Mouse (Mus musculus): Measurements from ENCODE around the gene Scn2a. TPM values are rescaled to one million over a fixed set of nuclear protein-coding genes. Genes with fewer than 3 reads are reported as not detected.

The Scn2a gene
- total and polyA plus RNA-seq, 3 experiments: 0.59 to 4.8 (median 2.3) TPM

- Histone ChIP-seq H3K27ac (ENCODE audit: insufficient read depth, low read depth) (no peak overlapping the region), H3K79me2 (replicated peaks; ENCODE audit: control insufficient read depth, extremely low read depth, insufficient read depth, poor library complexity, severe bottlenecking) (no peaks in the 10 kb centered on the region), H3K4me1 (ENCODE audit: control insufficient read depth in 1 of 2, insufficient read depth in 2 of 2) (peaks cover 0 to 6% of the 10 kb centered on the region in 2 experiments; a peak in 1 of 4 replicates), H3K4me2 (ENCODE audit: insufficient read depth, low read depth, poor library complexity, severe bottlenecking) (no peak overlapping the region), H3K4me3 (replicated peaks in 1 of 3; ENCODE audit: low read depth in 2 of 3, low read length in 2 of 3, poor library complexity in 1 of 3) (no peak overlapping the region), H3K9me3 (replicated peaks; ENCODE audit: low read length) (peaks cover 15% of the 10 kb centered on the region), H3K27me3 (replicated peaks) (no peaks in the 10 kb centered on the region), H3K9ac (ENCODE audit: insufficient read depth, low read depth) (no peak overlapping the region), H3K36me3 (replicated peaks in 1 of 2; ENCODE audit: control insufficient read depth in 1 of 2, insufficient read depth in 1 of 2, low read length in 1 of 2) (no peaks in the 10 kb centered on the region)
- DNase-seq (ENCODE audit: extremely low read depth): peak; percentile 31
- no peak for TF ChIP-seq CHD2 (IDR thresholded peaks at IDR 0.05; ENCODE audit: low read length)
- peak; percentile 43 for TF ChIP-seq SMC3 (IDR thresholded peaks at IDR 0.05; ENCODE audit: low read depth, low read length)
- no peak for TF ChIP-seq POLR2A (IDR thresholded peaks at IDR 0.05; ENCODE audit: low read depth, low read length)
- peak; percentile 73 for TF ChIP-seq RAD21 (IDR thresholded peaks at IDR 0.05; ENCODE audit: low read depth, low read length)
- peak in 1 of 2 experiments; percentile 60; a peak in 2 of 4 replicates for TF ChIP-seq CTCF (conservative IDR thresholded peaks at IDR 0.05 in 1 of 2, IDR thresholded peaks at IDR 0.05 in 1 of 2; ENCODE audit: low read depth in 2 of 2, low read length in 2 of 2)
- TF ChIP-seq USF1 (IDR thresholded peaks at IDR 0.05; ENCODE audit: low read depth, low read length): no peak
- no peak for TF ChIP-seq NRF1 (IDR thresholded peaks at IDR 0.05; ENCODE audit: low read depth, low read length)
- dilution Hi-C loops (cut with MboI; ENCODE audit: extremely low pct_ligation_motif_present, extremely low pct_unique_long_range_greater_than_20kb, low sequenced_read_pairs) (no loop called here), in situ Hi-C loops (cut with MboI; ENCODE audit: low pct_ligation_motif_present, low pct_unique_long_range_greater_than_20kb, low sequenced_read_pairs) (no loop called here)
Measured at GRCm38 (mm10) chr2:65792516-65792915, 171.9 kb downstream of the Scn2a start.

GRCm38 (mm10) chr2:65793593-65793992, 173.0 kb downstream of the Scn2a start:
- no peaks in the 10 kb centered on the region for H3K36me3 ChIP-seq (replicated peaks in 1 of 2; ENCODE audit: control insufficient read depth in 1 of 2, insufficient read depth in 1 of 2, low read length in 1 of 2)
- dilution Hi-C loops (cut with MboI; ENCODE audit: extremely low pct_ligation_motif_present, extremely low pct_unique_long_range_greater_than_20kb, low sequenced_read_pairs) (no loop called here), in situ Hi-C loops (cut with MboI; ENCODE audit: low pct_ligation_motif_present, low pct_unique_long_range_greater_than_20kb, low sequenced_read_pairs) (no loop called here)
- H3K4me2 ChIP-seq (ENCODE audit: insufficient read depth, low read depth, poor library complexity, severe bottlenecking): no peak overlapping the region
- TF ChIP-seq MYC (IDR thresholded peaks at IDR 0.05; ENCODE audit: low read depth, low read length) (no peak), BHLHE40 (IDR thresholded peaks at IDR 0.05; ENCODE audit: low read depth, low read length) (no peak)
- peaks cover 0 to 6% of the 10 kb centered on the region in 2 experiments; a peak in 1 of 4 replicates for H3K4me1 ChIP-seq (ENCODE audit: control insufficient read depth in 1 of 2, insufficient read depth in 2 of 2)
- H3K27me3 ChIP-seq (replicated peaks): no peaks in the 10 kb centered on the region
- no peak overlapping the region for H3K27ac ChIP-seq (ENCODE audit: insufficient read depth, low read depth)
- H3K4me3 ChIP-seq (replicated peaks in 1 of 3; ENCODE audit: low read depth in 2 of 3, low read length in 2 of 3, poor library complexity in 1 of 3): no peak overlapping the region
- DNase-seq (ENCODE audit: extremely low read depth): no peak
- no peak overlapping the region for H3K9ac ChIP-seq (ENCODE audit: insufficient read depth, low read depth)
- no peaks in the 10 kb centered on the region for H3K79me2 ChIP-seq (replicated peaks; ENCODE audit: control insufficient read depth, extremely low read depth, insufficient read depth, poor library complexity, severe bottlenecking)
- H3K9me3 ChIP-seq (replicated peaks; ENCODE audit: low read length): peaks cover 13% of the 10 kb centered on the region

DNA sequence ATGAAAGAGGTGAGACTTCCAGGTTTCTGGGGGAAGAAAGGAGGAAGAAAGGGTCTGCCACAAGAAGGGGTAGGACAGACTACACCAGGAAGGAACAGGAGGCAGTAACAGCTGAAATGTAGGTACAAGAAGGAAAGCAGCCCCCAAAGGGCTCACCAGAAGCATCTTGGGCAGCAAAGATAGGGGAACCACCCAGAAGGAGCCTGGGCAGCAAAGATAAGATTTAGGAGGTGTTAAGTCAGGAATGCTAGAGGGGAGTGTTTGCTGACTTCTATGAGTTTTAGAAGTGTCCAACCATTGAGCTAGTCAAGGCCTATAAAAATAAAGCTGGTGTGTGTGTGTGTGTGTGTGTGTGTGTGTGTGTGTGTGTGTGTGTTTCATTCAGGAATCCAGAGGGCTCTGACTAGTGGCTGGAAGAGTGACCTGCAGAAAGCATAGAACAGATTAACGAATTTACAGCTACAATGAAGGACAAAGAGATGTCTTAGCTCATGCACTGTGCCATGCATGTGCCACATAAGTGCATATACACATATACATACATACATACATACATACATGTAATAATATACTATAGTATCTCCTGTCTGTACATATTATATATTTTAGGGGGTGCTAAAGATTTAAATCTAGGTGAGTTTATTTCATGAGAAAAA, 180.6 kb downstream of the Scn2a start:
- dilution Hi-C loops (cut with MboI; ENCODE audit: extremely low pct_ligation_motif_present, extremely low pct_unique_long_range_greater_than_20kb, low sequenced_read_pairs) (no loop called here), in situ Hi-C loops (cut with MboI; ENCODE audit: low pct_ligation_motif_present, low pct_unique_long_range_greater_than_20kb, low sequenced_read_pairs) (no loop called here)
- Histone ChIP-seq H3K79me2 (replicated peaks; ENCODE audit: control insufficient read depth, extremely low read depth, insufficient read depth, poor library complexity, severe bottlenecking) (no peaks in the 10 kb centered on the region), H3K9ac (ENCODE audit: insufficient read depth, low read depth) (no peak overlapping the region), H3K9me3 (replicated peaks; ENCODE audit: low read length) (peaks cover 15% of the 10 kb centered on the region), H3K27ac (ENCODE audit: insufficient read depth, low read depth) (no peak overlapping the region), H3K4me2 (ENCODE audit: insufficient read depth, low read depth, poor library complexity, severe bottlenecking) (no peak overlapping the region), H3K4me3 (replicated peaks in 1 of 3; ENCODE audit: low read depth in 2 of 3, low read length in 2 of 3, poor library complexity in 1 of 3) (no peak overlapping the region), H3K36me3 (replicated peaks in 1 of 2; ENCODE audit: control insufficient read depth in 1 of 2, insufficient read depth in 1 of 2, low read length in 1 of 2) (no peaks in the 10 kb centered on the region), H3K4me1 (ENCODE audit: control insufficient read depth in 1 of 2, insufficient read depth in 2 of 2) (peaks cover 0 to 6% of the 10 kb centered on the region in 2 experiments; a peak in 1 of 4 replicates), H3K27me3 (replicated peaks) (no peaks in the 10 kb centered on the region)
- TF ChIP-seq ELF1 (IDR thresholded peaks at IDR 0.05; ENCODE audit: low read depth, low read length): no peak
- TF ChIP-seq PAX5 (IDR thresholded peaks at IDR 0.05; ENCODE audit: low read length): no peak
- no peak for TF ChIP-seq ZC3H11A (IDR thresholded peaks at IDR 0.05; ENCODE audit: low read depth, low read length)
- no peak for TF ChIP-seq JUN (IDR thresholded peaks at IDR 0.05; ENCODE audit: insufficient read depth, low read depth, low read length)
- TF ChIP-seq NELFE (IDR thresholded peaks at IDR 0.05; ENCODE audit: low read depth, low read length): no peak
- DNase-seq (ENCODE audit: extremely low read depth): no peak
